ENCODE assay signal across 8 mouse cellular contexts in the genomic region with DNA sequence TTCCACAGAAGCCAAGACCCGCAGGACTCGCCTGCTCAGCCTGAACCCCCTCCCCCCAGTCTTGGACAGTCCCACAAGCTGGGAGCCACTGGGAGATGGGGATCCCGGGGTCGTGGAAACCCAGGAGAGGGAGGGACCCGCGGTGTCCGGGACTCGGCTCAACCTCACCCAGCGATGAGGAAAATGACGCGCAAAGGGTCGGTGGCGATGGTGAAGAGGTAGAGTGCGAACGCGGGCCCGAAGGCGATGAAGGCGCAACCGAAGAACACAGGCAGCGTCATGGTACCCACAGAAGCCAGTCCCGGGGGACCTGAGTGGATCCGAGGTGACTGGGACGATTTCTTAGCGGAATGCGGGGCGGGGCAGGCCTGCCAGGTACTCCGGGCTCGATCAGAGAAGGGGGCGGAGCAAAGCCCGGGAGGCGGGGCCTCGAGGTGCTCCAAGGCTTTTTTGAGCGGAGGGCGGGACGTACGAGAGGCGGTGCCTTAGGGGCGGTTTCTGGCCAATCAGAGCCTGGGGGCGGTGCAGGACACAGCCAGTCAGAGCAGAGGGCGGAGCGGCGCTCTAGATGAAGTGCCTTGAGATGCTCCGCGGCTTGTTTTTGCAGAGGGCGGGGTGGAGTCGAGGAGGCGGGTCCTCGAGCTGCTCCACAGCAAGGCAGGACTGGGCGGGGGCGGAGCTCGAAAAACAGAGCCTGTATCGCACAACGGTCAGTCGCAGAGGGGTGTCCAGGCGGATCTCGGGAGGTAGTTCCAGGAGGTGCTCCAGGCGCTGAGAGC. TPM values are rescaled to one million over a fixed set of nuclear protein-coding genes. Genes with fewer than 3 reads are reported as not detected.
DNase-seq lines count a peak whose midpoint lies in the region; ATAC-seq lines count a peak whose summit lies in the region.

A gene (minus strand): TSS at position 409 of the 779 bp plus-strand sequence.

- H3K4me3 ChIP-seq in heart, embryonic 10.5 days, result peak within 1 kb of the TSS; percentile 69
- H3K4me3 ChIP-seq in kidney, embryonic 15.5 days (replicated peaks), result peak within 1 kb of the TSS; percentile 78

- WGBS in heart, embryonic 10.5 days, result under 1% methylated on average over 58 of the region's 58 CpGs
- WGBS in kidney, embryonic 15.5 days, result under 1% methylated on average over 58 of the region's 58 CpGs

- no peaks in the 10 kb centered on the region for H3K36me3 ChIP-seq in heart, embryonic 10.5 days
- H3K36me3 ChIP-seq in kidney, embryonic 15.5 days, result no peaks in the 10 kb centered on the region; the same call in 1 of the 2 replicates

- peaks cover 13% of the 10 kb centered on the region for H3K4me1 ChIP-seq in heart, embryonic 10.5 days
- peaks cover 18% of the 10 kb centered on the region for H3K4me1 ChIP-seq in kidney, embryonic 15.5 days

- H3K9ac ChIP-seq in kidney, embryonic 15.5 days, result peak within 1 kb of the TSS; percentile 50

- peak; percentile 99 to 100 for DNase-seq in B cell, adult 2 months
- peak; percentile 100 for DNase-seq in brain, adult 2 months (ENCODE audit: low read depth, low spot score)
- peak; percentile 100 for DNase-seq in heart, embryonic 10.5 days (ENCODE audit: low spot score)
- DNase-seq in liver, result peak; percentile 100
- peak; percentile 99 for DNase-seq in spleen, postnatal 4 days (ENCODE audit: low spot score in 2 of 2)

- 0 out of 2 replicates have a peak, but pooled peaks cover 13% of the 10 kb centered on the region for H3K27me3 ChIP-seq in heart, embryonic 10.5 days (ENCODE audit: insufficient read depth, poor library complexity, severe bottlenecking)
- peaks cover 5% of the 10 kb centered on the region; the same call in 1 of the 2 replicates for H3K27me3 ChIP-seq in kidney, embryonic 15.5 days

- peak within 1 kb of the TSS; percentile 83 for H3K27ac ChIP-seq in heart, embryonic 10.5 days
- peak within 1 kb of the TSS; percentile 71 for H3K27ac ChIP-seq in kidney, embryonic 15.5 days

- no peaks in the 10 kb centered on the region for H3K9me3 ChIP-seq in heart, embryonic 10.5 days
- no peaks in the 10 kb centered on the region for H3K9me3 ChIP-seq in kidney, embryonic 15.5 days (replicated peaks)

- H3K4me2 ChIP-seq in kidney, embryonic 15.5 days, result peak within 1 kb of the TSS; percentile 96

- ATAC-seq in erythroblast, adult 5-6 weeks (replicated peaks; ENCODE audit: low FRiP score, poor library complexity, severe bottlenecking), result peak; percentile 95
- ATAC-seq in kidney, embryonic 15.5 days (replicated peaks; ENCODE audit: low FRiP score), result peak; percentile 99
- ATAC-seq in monocyte, adult 5-6 weeks (replicated peaks; ENCODE audit: insufficient number of reproducible peaks, low FRiP score, low TSS enrichment, poor library complexity, severe bottlenecking), result peak; percentile 94

RNA-seq across cellular contexts. Expression of the gene that starts here (rescaled TPM):
- total RNA-seq in erythroblast, adult 5-6 weeks (2015; ENCODE audit: low replicate concordance), result 3.3 and 5.6 TPM in 2 replicates
- total RNA-seq in erythroblast, adult 5-6 weeks (2017; ENCODE audit: low replicate concordance), result 0.84 and 3.2 TPM in 2 replicates
- polyA plus RNA-seq in heart, embryonic 10.5 days (2016; fragmentation: Nextera tagmentation; extraction: Ambion mirVana), result 1.5 and 2.4 TPM in 2 replicates
- polyA plus RNA-seq in kidney, embryonic 15.5 days (2015; fragmentation: Nextera tagmentation; extraction: Ambion mirVana), result 5.4 and 7.2 TPM in 2 replicates
- 1.9 to 9.5 TPM (median 3.2 TPM) in 3 replicates for total RNA-seq in monocyte, adult 5-6 weeks (2017)

Comparison
In these comparisons a context has a peak if more than half of its experiments do, and no peak if none do; other contexts are left out.
1. Peak in every context shown above with its lines: DNase-seq, ATAC-seq, H3K4me3 ChIP-seq and H3K27ac ChIP-seq.